Mouse (Mus musculus) cerebellum, adult 2 months (tissue): ENCODE data around the gene Myf6.

Source experiments
- CTCF ChIP-seq: fragments of 200-500 bp; IDR thresholded peaks from 2 replicates; pipeline ENCODE4 v1.5.1; 2011; ENCODE audit warnings: low read depth, mild to moderate bottlenecking, control low read depth, low read length, moderate library complexity, borderline replicate concordance; ENCODE audit not compliant: insufficient read depth
- POLR2A ChIP-seq: fragments of 200-500 bp; IDR thresholded peaks from 2 replicates; pipeline ENCODE4 v1.6.1; 2011; ENCODE audit warnings: low read length, control low read depth, borderline replicate concordance; ENCODE audit not compliant: insufficient read depth

DNA sequence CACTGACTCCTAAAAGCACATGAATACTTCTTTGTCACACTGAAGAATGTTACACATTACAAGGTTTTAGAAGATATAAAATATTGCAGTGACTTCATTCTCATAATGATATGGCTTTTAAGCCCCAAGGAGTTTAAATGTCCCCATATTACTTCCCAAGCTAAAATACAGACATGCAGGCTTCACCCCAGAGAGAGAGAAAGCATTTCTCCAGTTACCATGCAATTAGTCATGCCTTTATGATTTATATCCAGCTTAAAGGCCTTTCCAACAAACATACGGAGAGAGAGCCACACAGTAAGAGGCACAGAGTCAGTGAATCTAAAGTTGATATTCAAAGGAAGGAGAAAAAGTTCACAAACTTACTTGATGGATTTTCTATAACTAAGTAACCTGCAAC, 48.5 kb upstream of the Myf6 start:
- no peak for TF ChIP-seq CTCF
- no peak for TF ChIP-seq POLR2A
